Mouse (Mus musculus) embryonic facial prominence, embryonic 14.5 days (tissue): Measurements from ENCODE around the gene Mrpl19. TPM values are rescaled to one million over a fixed set of nuclear protein-coding genes. Genes with fewer than 3 reads are reported as not detected.

Experiments used
- ATAC-seq: fragments of 200-750 bp; cut with Nextera tagmentation; 2 replicates; pipeline ENCODE4 v1.8.0; 2017; ENCODE audit warnings: low read depth, moderate number of reproducible peaks, moderate TSS enrichment
- DNase-seq: peaks from one replicate; pipeline ENCODE4 v3.0.0-alpha.2; 2015; ENCODE audit warnings: low spot score
- H3K27ac ChIP-seq: fragments of 300-500 bp; sonication (generic); replicated peaks from 2 replicates; pipeline ENCODE4 v1.5.1; 2014; ENCODE audit warnings: low read depth, mild to moderate bottlenecking, low read length, moderate library complexity
- H3K27me3 ChIP-seq: fragments of 300-500 bp; sonication (generic); replicated peaks from 2 replicates; pipeline ENCODE4 v1.6.1; 2014; ENCODE audit warnings: low read length; ENCODE audit not compliant: control insufficient read depth, insufficient read depth
- H3K36me3 ChIP-seq: fragments of 300-500 bp; sonication (generic); 2 replicates; pipeline ENCODE4 v1.6.1; 2014; ENCODE audit warnings: low read length, mixed read lengths; ENCODE audit not compliant: control insufficient read depth, insufficient read depth
- H3K4me1 ChIP-seq: fragments of 300-500 bp; sonication (generic); 2 replicates; pipeline ENCODE4 v1.6.1; 2014; ENCODE audit warnings: antibody characterized with exemption, low read length; ENCODE audit not compliant: control insufficient read depth, insufficient read depth
- H3K4me2 ChIP-seq: fragments of 300-500 bp; sonication (generic); 2 replicates; pipeline ENCODE4 v1.6.1; 2014; ENCODE audit warnings: low read depth, mild to moderate bottlenecking, low read length, moderate library complexity, mixed read lengths
- H3K4me3 ChIP-seq: fragments of 300-500 bp; sonication (generic); 2 replicates; pipeline ENCODE4 v1.5.1; 2014; ENCODE audit warnings: low read depth, mild to moderate bottlenecking, low read length
- H3K9ac ChIP-seq: fragments of 300-500 bp; sonication (generic); 2 replicates; pipeline ENCODE4 v1.6.1; 2014; ENCODE audit warnings: low read depth, mild to moderate bottlenecking, low read length, moderate library complexity, mixed read lengths
- H3K9me3 ChIP-seq: fragments of 300-500 bp; sonication (generic); 2 replicates; pipeline ENCODE4 v1.6.1; 2016; ENCODE audit warnings: low read length; ENCODE audit not compliant: control insufficient read depth
- WGBS: fragments of 180-500 bp; shearing (Covaris S2); extraction: QIAGEN DNeasy Blood & Tissue Kit; methylation state at CpG from one replicate; pipeline ENCODE4 v1.1.7; 2014; 5-methylcytosine and 5-hydroxymethylcytosine counted together
- polyA plus RNA-seq: library from polyadenylated mRNA; unstranded; fragments of >200 nt; fragmentation: Nextera tagmentation; extraction: Ambion mirVana; gene quantifications from 2 replicates; pipeline ENCODE4 v1.2.1, GENCODE M21; 2014

The Mrpl19 gene
- polyA plus RNA-seq, 1 experiment from 2014 or later, result 37.6 TPM

DNA sequence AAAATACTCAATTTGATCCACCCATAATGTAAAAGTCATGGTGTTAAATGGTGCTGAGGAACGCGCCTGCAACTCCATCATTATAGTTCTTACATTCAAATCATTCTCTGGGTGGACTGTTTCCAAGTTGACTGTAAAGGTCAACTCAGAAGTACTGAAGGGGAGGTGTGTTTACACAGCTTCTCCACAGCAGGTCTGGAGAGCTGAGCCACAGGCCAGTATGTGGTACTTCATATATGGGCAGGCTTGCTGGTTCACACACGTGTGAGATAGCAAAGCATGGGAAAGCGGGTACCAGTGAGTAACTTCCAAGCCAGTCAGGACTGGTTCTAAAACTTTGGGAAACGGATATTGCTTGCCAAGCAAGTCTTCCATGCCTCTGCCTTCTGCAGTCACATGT lies 10.6 kb downstream of the Mrpl19 start:
- Histone ChIP-seq H3K27ac (no peak overlapping the region), H3K9me3 (no peaks in the 10 kb centered on the region), H3K36me3 (peaks cover 91% of the 10 kb centered on the region), H3K27me3 (no peaks in the 10 kb centered on the region), H3K4me1 (no peaks in the 10 kb centered on the region), H3K9ac (no peak overlapping the region), H3K4me3 (no peak overlapping the region), H3K4me2 (no peak overlapping the region)
- ATAC-seq (no peak), DNase-seq (no peak)
- WGBS, result 89% methylated on average over 5 of the region's 5 CpGs

- Histone ChIP-seq H3K36me3 (peaks cover 99% of the 10 kb centered on the region), H3K9ac (no peak overlapping the region), H3K4me3 (no peak overlapping the region), H3K9me3 (no peaks in the 10 kb centered on the region), H3K4me2 (no peak overlapping the region), H3K4me1 (no peaks in the 10 kb centered on the region), H3K27ac (no peak overlapping the region), H3K27me3 (no peaks in the 10 kb centered on the region)
- 93% methylated on average over 6 of the region's 6 CpGs for WGBS
- ATAC-seq, result no peak
- no peak for DNase-seq
Observed at GRCm38 (mm10) chr6:81946906-81947305, 18.9 kb downstream of the Mrpl19 start.

DNA sequence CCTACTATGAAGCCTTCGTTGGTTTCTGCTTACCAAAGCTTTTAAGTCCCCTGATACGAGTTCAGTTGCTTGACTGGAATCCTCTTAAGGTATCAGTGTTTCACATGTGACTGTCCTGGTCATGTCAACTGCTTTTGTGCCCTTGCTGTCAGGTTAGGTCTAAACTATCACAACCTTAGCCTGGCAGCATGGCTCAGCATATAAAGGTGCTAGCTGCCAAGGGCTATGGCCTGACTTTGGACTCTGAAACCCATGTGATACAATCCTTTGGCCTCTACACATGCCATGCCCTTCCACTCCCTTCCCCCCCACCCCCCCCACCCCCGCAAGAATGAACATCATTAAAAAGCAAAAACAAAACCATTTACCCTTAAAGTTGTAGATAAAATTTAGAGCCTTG lies 21.3 kb downstream of the Mrpl19 start:
- Histone ChIP-seq H3K4me2 (no peak overlapping the region), H3K9me3 (no peaks in the 10 kb centered on the region), H3K27ac (no peak overlapping the region), H3K9ac (no peak overlapping the region), H3K4me3 (no peak overlapping the region), H3K27me3 (no peaks in the 10 kb centered on the region), H3K36me3 (peaks cover 99% of the 10 kb centered on the region), H3K4me1 (no peaks in the 10 kb centered on the region)
- no peak for DNase-seq
- 85% methylated on average over 3 of the region's 3 CpGs for WGBS
- no peak for ATAC-seq

GRCm38 (mm10) chr6:81943281-81943680 lies 22.5 kb downstream of the Mrpl19 start:
- H3K9ac ChIP-seq, result no peak overlapping the region
- no peaks in the 10 kb centered on the region for H3K9me3 ChIP-seq
- H3K36me3 ChIP-seq, result peaks cover 94% of the 10 kb centered on the region
- no peak for DNase-seq
- H3K4me2 ChIP-seq, result no peak overlapping the region
- no peak for ATAC-seq
- no peaks in the 10 kb centered on the region for H3K27me3 ChIP-seq
- H3K4me3 ChIP-seq, result no peak overlapping the region
- no peaks in the 10 kb centered on the region for H3K4me1 ChIP-seq
- H3K27ac ChIP-seq, result no peak overlapping the region
- 88% methylated on average over 2 of the region's 2 CpGs for WGBS

- Histone ChIP-seq H3K27me3 (no peaks in the 10 kb centered on the region), H3K9ac (no peak overlapping the region), H3K27ac (no peak overlapping the region), H3K4me1 (no peaks in the 10 kb centered on the region), H3K36me3 (peaks cover 89% of the 10 kb centered on the region), H3K4me2 (no peak overlapping the region), H3K4me3 (no peak overlapping the region), H3K9me3 (no peaks in the 10 kb centered on the region)
- ATAC-seq (no peak), DNase-seq (no peak)
- WGBS, result 88% methylated on average over 5 of the region's 5 CpGs
Observed at GRCm38 (mm10) chr6:81941718-81942117, 24.0 kb downstream of the Mrpl19 start.

GRCm38 (mm10) chr6:81933281-81933680 lies 32.5 kb downstream of the Mrpl19 start:
- WGBS, result 96% methylated on average over 3 of the region's 3 CpGs
- ATAC-seq (no peak), DNase-seq (no peak)
- Histone ChIP-seq H3K4me3 (no peak overlapping the region), H3K4me2 (no peak overlapping the region), H3K27ac (no peak overlapping the region), H3K4me1 (no peaks in the 10 kb centered on the region), H3K9me3 (no peaks in the 10 kb centered on the region), H3K36me3 (peaks cover 83% of the 10 kb centered on the region), H3K27me3 (no peaks in the 10 kb centered on the region), H3K9ac (no peak overlapping the region)

DNA sequence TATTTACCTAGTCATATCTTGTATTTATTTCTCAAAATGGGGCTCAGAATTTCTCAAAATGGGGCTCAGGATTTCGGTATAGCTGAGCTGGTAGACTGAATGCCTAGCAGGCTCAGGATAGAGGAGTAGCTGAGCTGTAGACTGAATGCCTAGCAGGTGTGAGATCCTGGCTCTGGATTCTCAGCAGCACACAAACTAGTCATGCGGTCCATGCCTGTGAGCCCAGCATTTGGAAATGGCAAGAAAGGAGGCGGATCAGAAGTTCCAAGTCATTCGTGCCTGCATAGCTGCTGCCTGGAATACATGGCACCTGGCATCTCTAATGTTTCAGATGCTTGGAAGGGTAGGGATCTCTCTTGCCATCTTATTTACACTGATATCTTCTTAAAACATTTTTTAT lies 36.4 kb downstream of the Mrpl19 start:
- Histone ChIP-seq H3K27me3 (no peaks in the 10 kb centered on the region), H3K9ac (no peak overlapping the region), H3K36me3 (peaks cover 80% of the 10 kb centered on the region), H3K4me2 (no peak overlapping the region), H3K4me1 (peaks cover 5% of the 10 kb centered on the region; the same call in 1 of the 2 replicates), H3K4me3 (no peak overlapping the region), H3K27ac (no peak overlapping the region), H3K9me3 (no peaks in the 10 kb centered on the region)
- no peak for ATAC-seq
- DNase-seq, result no peak
- WGBS, result 92% methylated on average over 4 of the region's 4 CpGs

DNA sequence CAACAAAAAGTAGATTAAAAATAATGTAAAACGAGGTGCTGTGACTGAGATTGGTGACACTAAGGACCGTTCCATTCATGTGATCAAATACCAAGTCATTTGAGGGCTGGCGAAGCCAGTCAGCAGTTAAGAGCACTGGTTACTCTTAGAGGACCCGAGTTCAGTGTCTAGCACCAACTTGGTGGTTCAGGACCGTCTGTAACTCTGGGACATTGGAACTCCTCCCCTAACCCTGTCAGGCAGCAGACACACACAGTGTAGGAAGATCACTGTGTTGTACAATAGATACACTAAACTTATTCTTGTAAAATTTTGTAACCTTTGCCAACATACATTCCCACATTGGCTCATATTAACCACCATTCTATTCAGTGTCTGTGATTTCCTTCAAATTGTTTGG lies 41.5 kb downstream of the Mrpl19 start:
- WGBS, result 16% methylated on average over 5 of the region's 5 CpGs
- H3K27me3 ChIP-seq, result no peaks in the 10 kb centered on the region
- H3K4me2 ChIP-seq, result peak overlapping the region; percentile 61
- H3K4me3 ChIP-seq, result peak overlapping the region; percentile 84
- H3K27ac ChIP-seq, result no peak overlapping the region
- H3K9ac ChIP-seq, result peak overlapping the region; percentile 91
- H3K36me3 ChIP-seq, result peaks cover 37% of the 10 kb centered on the region
- peaks cover 8% of the 10 kb centered on the region; the same call in 1 of the 2 replicates for H3K4me1 ChIP-seq
- no peak for DNase-seq
- no peak for ATAC-seq
- no peaks in the 10 kb centered on the region for H3K9me3 ChIP-seq

DNA sequence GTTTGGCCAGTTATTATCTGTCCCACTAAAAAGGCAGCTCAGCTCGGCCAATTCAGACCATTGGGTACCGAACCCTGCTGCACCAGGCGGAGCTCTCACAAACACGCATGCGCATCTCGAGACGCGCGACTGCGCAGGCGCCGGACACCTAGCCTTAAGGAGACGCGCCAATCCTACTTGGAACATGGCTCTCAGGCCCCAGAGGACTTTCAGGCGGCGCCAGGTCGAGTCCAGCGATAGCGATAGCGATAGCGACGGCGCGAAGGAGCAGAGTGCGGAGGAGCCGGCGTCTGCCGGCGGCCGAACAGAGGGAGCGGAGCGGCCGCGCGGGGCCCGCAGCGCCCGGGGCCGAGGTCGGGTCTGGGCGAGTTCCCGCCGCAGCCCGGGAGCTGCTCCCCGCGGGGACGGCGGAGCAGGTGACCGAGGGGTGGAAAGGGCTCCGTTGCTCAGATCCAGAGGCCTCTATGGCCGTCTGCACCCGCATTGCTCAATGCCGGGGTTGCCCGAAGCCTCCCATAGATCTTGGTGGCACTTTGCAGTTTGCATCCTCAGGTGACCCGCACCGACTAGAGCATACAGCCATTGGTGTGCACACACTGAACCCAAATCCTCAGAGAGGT lies 42.1 kb downstream of the Mrpl19 start, which contains the start of gene Gcfc2:
Gene Gcfc2 (plus strand): TSS at position 147 of the 620 bp plus-strand sequence.
- Histone ChIP-seq H3K9ac (peak within 1 kb of the TSS; percentile 91), H3K27me3 (no peaks in the 10 kb centered on the region), H3K36me3 (peaks cover 30% of the 10 kb centered on the region), H3K27ac (peak within 1 kb of the TSS; percentile 46; the same call in 1 of the 2 replicates), H3K9me3 (no peaks in the 10 kb centered on the region), H3K4me3 (peak within 1 kb of the TSS; percentile 84), H3K4me1 (peaks cover 8% of the 10 kb centered on the region; the same call in 1 of the 2 replicates), H3K4me2 (peak within 1 kb of the TSS; percentile 61)
- ATAC-seq (peak; percentile 96), DNase-seq (peak; percentile 95)
- 2% methylated on average over 22 of the region's 56 CpGs for WGBS
